Mouse (Mus musculus): Measurements from ENCODE around the gene Gm49711.

- no peak for TF ChIP-seq CTCF (IDR thresholded peaks at IDR 0.05; ENCODE audit: borderline replicate concordance, extremely low read depth, insufficient read depth, insufficient read length)
- no peak for TF ChIP-seq POLR2A (IDR thresholded peaks at IDR 0.05; ENCODE audit: borderline replicate concordance, extremely low read depth, insufficient read depth, insufficient read length, poor library complexity, severe bottlenecking)
Measured at GRCm38 (mm10) chr16:92148367-92148728, 90.2 kb downstream of the Gm49711 start.

All from brain, embryonic 14.5 days (tissue).